8 mouse cellular contexts compared by ENCODE assay signal in genomic region chr6:71440492-71441250, GRCm38 (mm10). TPM values are rescaled to one million over a fixed set of nuclear protein-coding genes. Genes with fewer than 3 reads are reported as not detected.
DNase-seq lines count a peak whose midpoint lies in the region; ATAC-seq lines count a peak whose summit lies in the region.

TSS of gene Rmnd5a (minus strand) at chr6:71440637.

- DNase-seq in T-cell, adult 2 months (ENCODE audit: low spot score): peak; percentile 98
- DNase-seq in cerebellum, postnatal 36 days: peak; percentile 97 to 100
- DNase-seq in frontal cortex, postnatal 36 days (ENCODE audit: low spot score in 2 of 2): peak; percentile 97 to 98
- DNase-seq in left cerebral cortex, adult 11 months (ENCODE audit: low spot score): peak; percentile 98
- DNase-seq in lung, postnatal 4 days: peak; percentile 99
- DNase-seq in retina, postnatal 7 days (ENCODE audit: low read depth, low spot score): peak; percentile 98
- peak; percentile 98 for DNase-seq in urinary bladder, adult 2 months (ENCODE audit: low spot score)

- H3K9me3 ChIP-seq in hindbrain, embryonic 15.5 days: no peaks in the 10 kb centered on the region

- H3K27ac ChIP-seq in hindbrain, embryonic 15.5 days (replicated peaks): peak within 1 kb of the TSS; percentile 98

- no peaks in the 10 kb centered on the region for H3K36me3 ChIP-seq in hindbrain, embryonic 15.5 days

- H3K9ac ChIP-seq in hindbrain, embryonic 15.5 days: peak within 1 kb of the TSS; percentile 92

- ATAC-seq in hindbrain, embryonic 15.5 days (ENCODE audit: low FRiP score, low read depth): peak; percentile 99

- WGBS in hindbrain, embryonic 15.5 days: under 1% methylated on average over 75 of the region's 75 CpGs

- peaks cover 42% of the 10 kb centered on the region for H3K4me1 ChIP-seq in hindbrain, embryonic 15.5 days (replicated peaks)

- H3K4me3 ChIP-seq in hindbrain, embryonic 15.5 days: peak within 1 kb of the TSS; percentile 95

- no peaks in the 10 kb centered on the region for H3K27me3 ChIP-seq in hindbrain, embryonic 15.5 days

- peak within 1 kb of the TSS; percentile 89 for H3K4me2 ChIP-seq in hindbrain, embryonic 15.5 days

RNA-seq across cellular contexts. Expression of gene Rmnd5a, which starts in this region (rescaled TPM):
- polyA plus RNA-seq in hindbrain, embryonic 15.5 days (2015; fragmentation: Nextera tagmentation; extraction: Ambion mirVana): 10.4 and 11.5 TPM in 2 replicates
- 47.4 and 54.8 TPM in 2 replicates for polyA plus RNA-seq in urinary bladder, adult 2 months (2012; rRNA removed)

Comparison
In these comparisons a context has a peak if more than half of its experiments do, and no peak if none do; other contexts are left out.
1. Peak in every context shown above with its lines: DNase-seq, ATAC-seq, H3K4me3 ChIP-seq and H3K27ac ChIP-seq.